Mouse (Mus musculus): ENCODE results near the gene Ercc1.

DNA sequence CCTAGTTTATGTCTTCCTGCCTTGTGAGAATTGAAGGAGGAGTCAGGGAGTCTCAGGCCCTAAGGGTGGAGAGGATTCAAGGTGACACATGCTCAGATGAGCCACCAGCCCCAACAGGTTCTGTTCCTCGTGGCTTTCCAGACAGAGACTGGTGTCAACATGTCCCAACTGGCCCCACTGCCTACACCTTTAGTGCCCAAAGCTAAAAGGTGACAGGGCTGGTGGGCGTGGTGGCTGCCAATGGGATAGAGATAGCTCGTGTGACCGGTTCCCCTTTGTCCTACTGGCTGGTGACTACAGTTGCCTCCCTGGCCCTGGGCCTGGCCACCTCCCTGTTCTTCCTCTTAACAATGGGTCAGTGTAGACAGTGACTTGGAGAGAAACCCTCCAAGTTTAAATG is 20.8 kb downstream of the Ercc1 start:
- TF ChIP-seq CTCF (IDR thresholded peaks at IDR 0.05) (no peak), EP300 (IDR thresholded peaks at IDR 0.05) (no peak)
